Mouse (Mus musculus): ENCODE data around the gene Mlec.

GRCm38 (mm10) chr5:115149675-115150459 lies 8.1 kb downstream of the Mlec start:
- TF ChIP-seq CTCF (IDR thresholded peaks at IDR 0.05; ENCODE audit: control insufficient read depth, insufficient read depth, insufficient read length), result no peak
- no peak for TF ChIP-seq MAX (IDR thresholded peaks at IDR 0.05)
- TF ChIP-seq FOSL1 (IDR thresholded peaks at IDR 0.05; ENCODE audit: insufficient read depth, low read length, poor library complexity, severe bottlenecking), result no peak
- no peak for TF ChIP-seq CEBPB (IDR thresholded peaks at IDR 0.05; ENCODE audit: low read depth)
- TF ChIP-seq MYOG (IDR thresholded peaks at IDR 0.05; ENCODE audit: control insufficient read depth, extremely low read depth, insufficient read length), result no peak

Measured in C2C12 (cell line).